Mouse (Mus musculus): ENCODE results near the gene Gmnn. TPM values are rescaled to one million over a fixed set of nuclear protein-coding genes. Genes with fewer than 3 reads are reported as not detected.

Gene Gmnn
- polyA plus RNA-seq (2012; rRNA removed) = 0.23 and 0.95 TPM in 2 replicates

DNA sequence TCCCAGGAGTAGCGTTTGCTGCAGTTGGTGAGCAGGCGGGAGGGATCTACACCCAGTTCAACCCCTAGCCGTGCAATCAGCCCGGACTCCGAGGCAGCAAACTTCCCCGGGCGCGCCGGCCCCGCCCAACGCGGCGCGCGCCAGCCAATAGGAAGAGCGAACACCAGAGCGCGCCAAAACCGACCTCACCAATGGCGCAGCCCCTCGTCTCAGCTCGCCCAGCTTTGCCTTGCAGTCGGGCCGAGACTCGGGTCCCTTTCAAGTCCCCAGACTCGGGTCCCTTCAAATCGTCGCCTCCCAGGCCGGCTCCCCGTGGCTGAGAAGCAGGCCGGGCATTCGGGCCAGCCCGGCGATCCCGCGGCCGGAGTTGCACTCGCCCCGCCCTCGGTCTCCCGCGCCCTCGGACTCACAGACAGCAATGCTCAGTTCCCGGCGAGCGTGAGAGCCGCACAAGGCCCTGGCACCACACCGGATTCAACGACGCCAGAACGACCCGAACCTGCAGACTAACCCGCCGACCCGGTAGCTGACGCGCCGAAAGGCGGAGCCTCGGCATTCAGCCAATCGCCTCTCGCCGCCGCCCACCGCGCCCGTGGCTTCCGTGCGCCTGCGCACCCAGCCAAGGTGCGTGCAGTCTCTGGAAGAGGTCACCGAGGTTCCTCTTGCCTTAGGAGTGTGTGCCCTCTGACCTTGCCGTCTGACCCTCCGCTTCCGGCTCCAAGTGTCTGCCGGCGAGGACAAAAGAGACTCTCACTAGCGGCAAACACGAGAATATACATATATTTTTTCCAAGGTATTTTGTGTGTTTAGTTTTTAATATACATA, at the start of gene Gmnn:
Gene Gmnn (minus strand): TSS at position 521 of the 825 bp plus-strand sequence.

DNA sequence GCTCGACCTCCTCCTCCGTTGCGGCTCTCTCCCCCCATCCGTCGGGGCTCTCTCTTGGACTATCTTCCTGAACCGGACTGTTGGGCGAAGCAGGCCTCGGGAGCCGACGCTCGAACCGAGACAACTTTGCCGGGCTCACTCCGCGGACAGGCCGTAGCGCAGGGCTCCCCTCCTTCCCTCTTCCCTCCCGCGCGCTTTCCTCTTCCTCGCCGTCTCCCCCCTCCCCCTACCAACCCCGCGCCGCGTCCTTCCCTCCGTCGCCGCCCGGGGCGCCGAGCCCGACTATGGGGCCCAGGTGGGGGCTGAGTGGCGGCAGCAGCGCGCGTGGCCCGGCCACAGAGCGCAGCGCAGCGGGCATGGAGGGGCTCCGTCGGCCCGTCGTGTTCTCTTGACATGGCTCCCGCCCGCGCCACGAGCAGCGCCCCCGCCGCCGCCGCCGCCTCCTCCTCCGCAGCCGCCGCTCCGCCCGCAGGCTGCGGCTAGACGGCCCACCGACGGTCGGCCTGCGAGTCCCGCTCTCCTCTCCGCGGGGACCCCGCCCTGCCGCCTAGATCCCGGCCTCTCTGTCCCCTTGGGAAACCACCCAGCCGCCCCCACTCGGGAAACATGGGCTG, 39.7 kb upstream of the Gmnn start, which contains the start of gene BC005537:
Gene BC005537 (plus strand): TSS at position 350 of the 614 bp plus-strand sequence.

DNA sequence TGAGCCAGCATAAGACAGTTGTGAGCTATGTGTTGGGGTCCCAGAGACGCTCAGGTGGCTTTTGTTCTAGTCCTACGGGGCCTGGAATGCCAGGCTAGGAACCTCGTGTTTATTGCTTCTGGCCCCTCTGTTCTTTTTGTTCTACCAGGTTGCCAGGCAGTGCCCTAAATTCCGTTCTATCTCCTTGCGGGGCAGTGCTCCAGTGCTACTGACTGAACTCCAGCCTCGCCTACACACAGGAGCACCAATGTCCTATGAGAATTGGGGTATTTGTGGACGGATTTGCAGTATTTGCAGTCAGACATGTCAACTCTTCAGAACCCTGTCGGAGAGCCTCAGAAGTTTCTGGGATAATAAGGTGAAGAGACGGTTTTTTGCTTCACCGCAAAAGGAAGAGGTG, 20.7 kb downstream of the Gmnn start, which contains the start of gene Armh2:
Gene Armh2 (plus strand): TSS at position 205 of the 400 bp plus-strand sequence.

Other genes with a start within 250 kb of the Gmnn start
- 0.44 and 0.48 TPM in 2 replicates for gene Ripor2, start 179.7 kb downstream of the Gmnn start, polyA plus RNA-seq (2012; rRNA removed)
- not detected in 2 replicates for gene Armh2, start 20.7 kb downstream of the Gmnn start, polyA plus RNA-seq (2012; rRNA removed)
- gene BC005537, start 39.7 kb upstream of the Gmnn start, polyA plus RNA-seq (2012; rRNA removed) = 9.2 and 9.8 TPM in 2 replicates
- gene Acot13, start 69.6 kb upstream of the Gmnn start, polyA plus RNA-seq (2012; rRNA removed) = 34.2 and 54.8 TPM in 2 replicates
- 2.7 and 4.9 TPM in 2 replicates for gene Tdp2, start 69.8 kb upstream of the Gmnn start, polyA plus RNA-seq (2012; rRNA removed)
- gene D130043K22Rik, start 83.2 kb upstream of the Gmnn start, polyA plus RNA-seq (2012; rRNA removed) = 0.10 and 0.11 TPM in 2 replicates
- 2.2 and 5.4 TPM in 2 replicates for gene Aldh5a1, start 175.7 kb upstream of the Gmnn start, polyA plus RNA-seq (2012; rRNA removed)
- gene Gpld1, start 181.2 kb upstream of the Gmnn start, polyA plus RNA-seq (2012; rRNA removed) = 4.4 and 7.1 TPM in 2 replicates

All from stomach, adult 2 months (tissue).